Mouse (Mus musculus) heart, postnatal 10 days (tissue): ENCODE data around the gene Zfp451. TPM values are rescaled to one million over a fixed set of nuclear protein-coding genes. Genes with fewer than 3 reads are reported as not detected.
A peak's percentile ranks its signal among the peaks of the same experiment; 100 is the strongest.
"Not testable (repeated sequence)": the region's sequence is repeated elsewhere in the genome, so short reads cannot be mapped to it uniquely, and the experiment has no call there.

Source experiments
- DNase-seq, 2 experiments: peaks; one replicate each; pipeline ENCODE4 v3.0.0; 2021
- intact Hi-C: fragments of 180-260 bp; cut with DNase I; formaldehyde crosslinking; loops from one replicate; pipeline ENCODE4 v1.15.1; 2025
- total RNA-seq, 2 experiments: library from RNA; stranded (reverse); gene quantifications; 2 replicates each; pipeline ENCODE4 v1.2.3; 2021

Gene Zfp451
- total RNA-seq, 2 experiments from 2014 or later, result 19.6 to 21.5 TPM

GRCm38 (mm10) chr1:33758488-33758887 is 55.9 kb downstream of the Zfp451 start:
- intact Hi-C loops, result loop anchor here (5.0 to 10.0 kb wide), 2 partner anchors 54 to 206 kb away; partner anchors contain the start of gene Zfp451
- no peak for DNase-seq

- DNase-seq, result peak; percentile 76 to 82
- intact Hi-C loops, result loop anchor here (5.0 to 10.0 kb wide), 2 partner anchors 55 to 207 kb away; partner anchors contain the start of gene Zfp451
Measured at GRCm38 (mm10) chr1:33757491-33758041, 56.8 kb downstream of the Zfp451 start, which contains the start of gene Bag2. Bag2 (minus strand) TSS chr1:33757795.

- peak; percentile 31 to 38 for DNase-seq
- intact Hi-C loops, result loop anchor here (5.0 to 10.0 kb wide), 2 partner anchors 55 to 208 kb away; partner anchors contain the start of gene Zfp451
Measured at GRCm38 (mm10) chr1:33757033-33757413, 57.4 kb downstream of the Zfp451 start.

GRCm38 (mm10) chr1:33756258-33757032 is 58.0 kb downstream of the Zfp451 start:
- intact Hi-C loops, result loop anchor here (5.0 to 10.0 kb wide), 2 partner anchors 56 to 208 kb away; partner anchors contain the start of gene Zfp451
- DNase-seq, result no peak

- no peak for DNase-seq
- intact Hi-C loops, result loop anchor here (5.0 to 10.0 kb wide), 2 partner anchors 57 to 209 kb away; partner anchors contain the start of gene Zfp451
Measured at GRCm38 (mm10) chr1:33755799-33756198, 58.6 kb downstream of the Zfp451 start.

- intact Hi-C loops, result loop anchor here (5.0 to 10.0 kb wide), 2 partner anchors 57 to 210 kb away; partner anchors contain the start of gene Zfp451
- no peak for DNase-seq
Measured at GRCm38 (mm10) chr1:33754965-33755735, 59.2 kb downstream of the Zfp451 start.

- intact Hi-C loops, result loop anchor here (10.0 kb wide), 1 partner anchor 211 kb away; no protein-coding TSS in a partner anchor
- no peak for DNase-seq
Measured at GRCm38 (mm10) chr1:33754089-33754488, 60.3 kb downstream of the Zfp451 start.

- DNase-seq, result peak; percentile 47 to 66
- intact Hi-C loops, result loop anchor here (10.0 kb wide), 1 partner anchor 214 kb away; no protein-coding TSS in a partner anchor
Measured at GRCm38 (mm10) chr1:33751283-33751682, 63.1 kb downstream of the Zfp451 start.

GRCm38 (mm10) chr1:33749709-33750108 is 64.7 kb downstream of the Zfp451 start:
- intact Hi-C loops, result loop anchor here (10.0 kb wide), 1 partner anchor 215 kb away; no protein-coding TSS in a partner anchor
- not testable (repeated sequence) for DNase-seq

GRCm38 (mm10) chr1:33749109-33749508 is 65.3 kb downstream of the Zfp451 start:
- DNase-seq, result no peak
- intact Hi-C loops, result no loop called here

- intact Hi-C loops, result no loop called here
- DNase-seq, result no peak
Measured at GRCm38 (mm10) chr1:33745901-33746300, 68.5 kb downstream of the Zfp451 start.

- intact Hi-C loops, DNase-seq: not testable (repeated sequence)
Measured at GRCm38 (mm10) chr1:33744815-33745214, 69.6 kb downstream of the Zfp451 start.

GRCm38 (mm10) chr1:33742903-33743302 is 71.5 kb downstream of the Zfp451 start:
- DNase-seq, result peak in 1 of 2 experiments; percentile 36
- intact Hi-C loops, result no loop called here

- peak; percentile 84 to 93 for DNase-seq
- intact Hi-C loops, result loop anchor here (2.0 kb wide), 2 partner anchors 67 to 77 kb away; no protein-coding TSS in a partner anchor
Measured at GRCm38 (mm10) chr1:33739302-33739701, 75.1 kb downstream of the Zfp451 start.

GRCm38 (mm10) chr1:33738681-33739278 is 75.6 kb downstream of the Zfp451 start:
- no peak for DNase-seq
- intact Hi-C loops, result loop anchor here (2.0 kb wide), 2 partner anchors 66 to 76 kb away; no protein-coding TSS in a partner anchor

- DNase-seq, result no peak
- intact Hi-C loops, result loop anchor here (2.0 kb wide), 2 partner anchors 65 to 75 kb away; no protein-coding TSS in a partner anchor
Measured at GRCm38 (mm10) chr1:33738281-33738680, 76.1 kb downstream of the Zfp451 start.

- no peak for DNase-seq
- intact Hi-C loops, result no loop called here
Measured at GRCm38 (mm10) chr1:33734001-33734685, 80.3 kb downstream of the Zfp451 start.

- intact Hi-C loops, result no loop called here
- no peak for DNase-seq
Measured at GRCm38 (mm10) chr1:33733044-33733443, 81.4 kb downstream of the Zfp451 start.

- intact Hi-C loops, result no loop called here
- no peak for DNase-seq
Measured at GRCm38 (mm10) chr1:33725086-33725485, 89.3 kb downstream of the Zfp451 start.
